Mouse (Mus musculus) liver, adult (tissue): ENCODE measurements around the gene Rnf215.
A peak's percentile ranks its signal among the peaks of the same experiment; 100 is the strongest.

ENCODE experiments used
- GATA4 ChIP-seq: IDR thresholded peaks from 2 replicates; pipeline ENCODE4 v1.6.1; 2014; ENCODE audit warnings: mild to moderate bottlenecking, low read length; ENCODE audit not compliant: insufficient replicate concordance

Rnf215 gene

GRCm38 (mm10) chr11:4134986-4135935 is at the start of gene Rnf215:
TSS of gene Rnf215 (plus strand) at chr11:4135202.
- no peak for TF ChIP-seq GATA4

GRCm38 (mm10) chr11:4086246-4086645 is 48.8 kb upstream of the Rnf215 start:
- TF ChIP-seq GATA4: no peak

GRCm38 (mm10) chr11:4087267-4087666 is 47.7 kb upstream of the Rnf215 start:
- TF ChIP-seq GATA4: no peak

GRCm38 (mm10) chr11:4093459-4094377 is 41.3 kb upstream of the Rnf215 start:
- peak; percentile 69; the same call in 1 of the 2 replicates for TF ChIP-seq GATA4

- no peak; the same call in 1 of the 2 replicates for TF ChIP-seq GATA4
Observed at GRCm38 (mm10) chr11:4094378-4095170, 40.4 kb upstream of the Rnf215 start.

- peak; percentile 29; the same call in 1 of the 2 replicates for TF ChIP-seq GATA4
Observed at GRCm38 (mm10) chr11:4095171-4096053, 39.6 kb upstream of the Rnf215 start, which contains the start of gene Mtfp1. TSS of gene Mtfp1 (minus strand) at chr11:4095445.

- peak; percentile 32; the same call in 1 of the 2 replicates for TF ChIP-seq GATA4
Observed at GRCm38 (mm10) chr11:4096054-4096984, 38.7 kb upstream of the Rnf215 start.

GRCm38 (mm10) chr11:4097091-4097621 is 37.8 kb upstream of the Rnf215 start:
- TF ChIP-seq GATA4: no peak

GRCm38 (mm10) chr11:4098120-4098519 is 36.9 kb upstream of the Rnf215 start:
- no peak for TF ChIP-seq GATA4

GRCm38 (mm10) chr11:4098816-4099215 is 36.2 kb upstream of the Rnf215 start:
- TF ChIP-seq GATA4: no peak

- TF ChIP-seq GATA4: no peak
Observed at GRCm38 (mm10) chr11:4099447-4099846, 35.6 kb upstream of the Rnf215 start.

GRCm38 (mm10) chr11:4101851-4102250 is 33.2 kb upstream of the Rnf215 start:
- TF ChIP-seq GATA4: no peak
